In the genomic region with DNA sequence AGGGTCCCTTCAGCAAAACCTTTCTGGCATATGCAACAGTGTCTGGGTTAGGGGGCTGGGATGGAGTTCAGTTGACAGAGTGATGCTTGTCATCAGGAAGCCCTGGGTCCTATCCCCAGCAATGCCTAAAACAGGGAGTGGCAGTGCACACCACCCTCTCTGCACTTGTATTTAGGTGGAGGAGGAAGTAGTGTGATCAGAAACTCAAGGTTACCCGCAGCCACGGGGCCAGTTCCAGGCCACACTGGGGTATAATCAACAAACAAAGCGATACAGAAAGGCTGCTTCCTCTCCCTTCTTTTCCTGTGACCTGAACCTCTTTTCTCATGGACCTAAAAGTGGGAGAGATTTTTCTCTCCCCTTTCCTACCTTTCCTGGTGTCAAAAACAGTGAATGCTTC, we compare ENCODE assay signal across 13 mouse cellular contexts.
A peak's percentile ranks its signal among the peaks of the same experiment; 100 is the strongest.
DNase-seq lines count a peak whose midpoint lies in the region; ATAC-seq and TF ChIP-seq lines count a peak whose summit lies in the region.
"Had no signal": no experiment of that assay in that cellular context is flagged by ENCODE, and none has a peak within 500 bp of the region (broad histone marks: within the 10 kb centered on the region; RNA-seq: fewer than 3 reads in every experiment).

No protein-coding gene starts in this region.

- no peaks in the 10 kb centered on the region for H3K27me3 ChIP-seq in heart, embryonic 12.5 days (replicated peaks)
- H3K27me3 ChIP-seq in spleen, adult 2 months (ENCODE audit: control insufficient read depth, insufficient read depth, low read length) = no peaks in the 10 kb centered on the region
- H3K27me3 ChIP-seq in intestine, embryonic 15.5 days (replicated peaks) = no peaks in the 10 kb centered on the region
- H3K27me3 ChIP-seq: embryonic facial prominence, embryonic 12.5 days; forebrain, embryonic 12.5 days; liver, embryonic 12.5 days had no signal

- no peak for TF ChIP-seq POLR2A in spleen, adult 2 months (IDR thresholded peaks at IDR 0.05; ENCODE audit: low read depth, low read length)

- no peak overlapping the region for H3K9ac ChIP-seq in heart, embryonic 12.5 days
- no peak overlapping the region for H3K9ac ChIP-seq in intestine, embryonic 15.5 days
- H3K9ac ChIP-seq: embryonic facial prominence, embryonic 12.5 days; forebrain, embryonic 12.5 days; liver, embryonic 12.5 days had no signal

- no peaks in the 10 kb centered on the region; the same call in 1 of the 2 replicates for H3K9me3 ChIP-seq in heart, embryonic 12.5 days (replicated peaks)
- H3K9me3 ChIP-seq in intestine, embryonic 15.5 days = no peaks in the 10 kb centered on the region
- H3K9me3 ChIP-seq: embryonic facial prominence, embryonic 12.5 days; forebrain, embryonic 12.5 days; liver, embryonic 12.5 days had no signal

- no peak for DNase-seq in heart, postnatal 36 days
- no peak for DNase-seq in spleen, adult 2 months (ENCODE audit: low read depth in 1 of 2, low spot score in 2 of 2)
- DNase-seq in spleen, adult 12 weeks (ENCODE audit: low spot score) = no peak
- no peak for DNase-seq in left cerebral cortex, adult 18-20 months (ENCODE audit: low spot score in 2 of 2)
- no peak for DNase-seq in gastrocnemius, adult 2 months
- no peak for DNase-seq in yolk sac, embryonic 10.5 days (ENCODE audit: low spot score)
- DNase-seq: cerebellum, adult 2 months; lung, postnatal 10 days had no signal

- peaks cover 40% of the 10 kb centered on the region for H3K4me1 ChIP-seq in heart, embryonic 12.5 days (replicated peaks)
- H3K4me1 ChIP-seq in spleen, adult 2 months (ENCODE audit: control insufficient read depth, insufficient read depth, insufficient read length) = peaks cover 11% of the 10 kb centered on the region; the same call in 1 of the 2 replicates
- H3K4me1 ChIP-seq in intestine, embryonic 15.5 days (replicated peaks) = no peaks in the 10 kb centered on the region

- no peak overlapping the region for H3K4me3 ChIP-seq in heart, embryonic 12.5 days
- H3K4me3 ChIP-seq in spleen, adult 2 months (ENCODE audit: extremely low read depth, insufficient read depth, insufficient read length) = no peak overlapping the region
- H3K4me3 ChIP-seq in intestine, embryonic 15.5 days (replicated peaks) = no peak overlapping the region
- H3K4me3 ChIP-seq in gastrocnemius, adult 2 months = no peak overlapping the region
- H3K4me3 ChIP-seq: embryonic facial prominence, embryonic 12.5 days; forebrain, embryonic 12.5 days; liver, embryonic 12.5 days had no signal

- H3K4me2 ChIP-seq in heart, embryonic 12.5 days = no peak overlapping the region
- no peak overlapping the region for H3K4me2 ChIP-seq in intestine, embryonic 15.5 days (replicated peaks)
- H3K4me2 ChIP-seq: embryonic facial prominence, embryonic 12.5 days; forebrain, embryonic 12.5 days; liver, embryonic 12.5 days had no signal

- no peak for TF ChIP-seq CTCF in spleen, adult 2 months (IDR thresholded peaks at IDR 0.05; ENCODE audit: extremely low read depth, insufficient read depth, insufficient read length, insufficient replicate concordance)
- no peak for TF ChIP-seq CTCF in gastrocnemius, adult 2 months (IDR thresholded peaks at IDR 0.05)

- peaks cover 18% of the 10 kb centered on the region for H3K36me3 ChIP-seq in heart, embryonic 12.5 days
- peaks cover 4% of the 10 kb centered on the region; the same call in 1 of the 2 replicates for H3K36me3 ChIP-seq in spleen, adult 2 months (ENCODE audit: control insufficient read depth, insufficient read depth, low read length)
- no peaks in the 10 kb centered on the region for H3K36me3 ChIP-seq in intestine, embryonic 15.5 days
- H3K36me3 ChIP-seq: liver, embryonic 12.5 days had no signal

- WGBS in heart, embryonic 12.5 days = 45% methylated on average over 3 of the region's 3 CpGs
- 4% methylated on average over 3 of the region's 3 CpGs for WGBS in spleen, adult 2 months
- WGBS in intestine, embryonic 15.5 days = 47% methylated on average over 3 of the region's 3 CpGs

- intact Hi-C loops in heart, postnatal 36 days (cut with DNase I) = no loop called here
- intact Hi-C loops in gastrocnemius, adult 2 months (cut with DNase I) = no loop called here

- ATAC-seq in heart, embryonic 12.5 days (ENCODE audit: insufficient number of reproducible peaks, low FRiP score) = no peak
- peak; percentile 62 for ATAC-seq in intestine, embryonic 15.5 days
- ATAC-seq: liver, embryonic 12.5 days had no signal

- H3K27ac ChIP-seq in heart, embryonic 12.5 days (ENCODE audit: poor library complexity, severe bottlenecking) = peak overlapping the region; percentile 26; the same call in 1 of the 2 replicates
- peak overlapping the region; percentile 32; the same call in 1 of the 2 replicates for H3K27ac ChIP-seq in spleen, adult 2 months (ENCODE audit: insufficient read depth, low read length)
- H3K27ac ChIP-seq in intestine, embryonic 15.5 days = no peak overlapping the region
- no peak overlapping the region for H3K27ac ChIP-seq in gastrocnemius, adult 2 months
- H3K27ac ChIP-seq: embryonic facial prominence, embryonic 12.5 days; forebrain, embryonic 12.5 days; liver, embryonic 12.5 days had no signal

Comparison
In these comparisons a context has a peak if more than half of its experiments do, and no peak if none do; other contexts are left out.
1. H3K27ac ChIP-seq: peak in heart, embryonic 12.5 days (single experiment) and spleen, adult 2 months (single experiment); none in intestine, embryonic 15.5 days (single experiment) and gastrocnemius, adult 2 months (single experiment).